Mouse (Mus musculus) urinary bladder, postnatal 4 days (tissue): ENCODE results near the gene Iars2.

ENCODE experiments used
- DNase-seq, 2 experiments: peaks; one replicate each; pipeline ENCODE4 v3.0.0; 2021 to 2022; ENCODE audit warnings: low spot score in 2 of 2

The Iars2 gene

DNA sequence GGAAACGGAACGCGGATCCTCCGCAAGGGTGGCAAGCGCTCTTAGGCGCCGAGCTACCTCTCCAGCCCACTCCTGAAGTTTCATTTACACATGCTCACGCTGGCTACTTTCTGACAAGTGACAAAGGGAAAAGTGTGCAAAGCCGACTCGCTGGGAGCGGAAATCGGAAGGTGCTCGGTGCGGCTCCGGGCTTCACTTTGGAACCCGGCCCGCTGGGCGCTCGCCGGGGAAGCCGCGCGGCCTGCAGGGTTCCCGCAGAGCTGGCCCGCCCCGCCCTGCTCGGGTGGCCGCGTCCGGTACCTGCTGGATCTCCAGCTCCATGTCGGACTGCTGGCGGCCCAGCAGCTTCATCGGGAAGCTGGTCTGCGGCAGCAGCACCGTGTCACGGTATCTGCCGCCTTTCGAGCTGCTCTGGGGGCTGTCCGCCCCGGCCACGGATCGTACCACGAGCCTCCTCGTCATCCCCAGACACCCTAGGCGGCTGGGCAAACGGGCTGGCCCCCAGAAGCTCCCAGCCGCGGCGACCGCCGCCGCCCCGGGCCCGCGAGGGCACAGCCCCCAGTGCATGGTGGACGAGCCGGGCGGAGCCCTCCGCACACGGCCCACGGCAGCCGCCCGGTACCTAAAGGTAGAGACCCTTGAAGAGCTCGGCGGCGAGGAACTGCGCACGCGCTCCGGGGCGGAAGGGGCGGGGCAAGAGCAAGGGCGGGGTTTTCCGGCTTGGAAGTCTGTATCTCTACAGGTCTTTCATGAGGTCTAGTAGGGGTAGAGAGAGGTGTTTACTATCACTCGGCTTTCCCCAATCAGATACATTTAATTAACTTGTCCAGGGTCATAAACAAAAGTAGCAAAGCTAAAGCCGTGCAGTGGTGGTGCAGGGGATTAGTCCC lies at the start of gene Iars2:
Gene Iars2, minus strand, starts transcription at position 676 of the 890 bp plus-strand sequence.
- peak; percentile 86 to 90 for DNase-seq

DNA sequence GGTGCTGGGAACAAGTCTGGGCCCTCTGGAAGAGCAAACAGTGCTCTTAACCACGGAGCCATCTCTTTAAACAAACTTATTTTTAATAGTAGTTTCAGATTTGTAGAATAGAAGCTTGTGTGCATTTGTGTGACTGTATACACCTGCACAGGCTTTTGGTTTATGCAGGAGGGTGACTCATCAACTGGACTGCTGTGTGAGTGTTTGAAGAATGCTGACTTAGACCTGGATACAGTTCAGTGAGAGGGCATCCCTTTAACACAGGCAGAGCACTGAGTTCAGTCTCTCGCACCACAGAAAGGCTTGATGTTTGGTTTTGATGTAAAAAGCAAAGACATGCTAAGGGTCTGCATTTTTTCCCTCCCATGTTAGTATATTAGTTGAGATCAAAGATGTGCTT lies 48.2 kb upstream of the Iars2 start:
- no peak for DNase-seq

DNA sequence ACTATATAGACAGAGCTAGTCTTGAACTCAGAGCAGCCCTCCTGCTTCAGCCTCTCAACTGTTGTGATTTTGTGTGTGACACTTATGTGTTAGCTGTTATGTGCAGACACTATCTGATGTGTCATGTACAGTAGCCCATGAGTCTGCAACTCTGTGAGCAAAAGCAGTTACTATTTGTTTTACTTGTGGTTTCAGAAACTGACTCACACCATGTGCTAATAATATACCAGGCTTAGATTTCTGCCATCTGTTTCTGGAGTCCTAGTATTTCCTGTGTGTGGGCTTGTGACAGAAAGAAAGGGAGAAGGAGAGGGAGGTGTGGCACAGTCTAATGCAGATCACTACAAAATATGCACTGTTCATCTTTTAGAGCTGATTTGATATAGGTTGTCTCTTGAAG lies 47.2 kb upstream of the Iars2 start:
- no peak for DNase-seq

DNA sequence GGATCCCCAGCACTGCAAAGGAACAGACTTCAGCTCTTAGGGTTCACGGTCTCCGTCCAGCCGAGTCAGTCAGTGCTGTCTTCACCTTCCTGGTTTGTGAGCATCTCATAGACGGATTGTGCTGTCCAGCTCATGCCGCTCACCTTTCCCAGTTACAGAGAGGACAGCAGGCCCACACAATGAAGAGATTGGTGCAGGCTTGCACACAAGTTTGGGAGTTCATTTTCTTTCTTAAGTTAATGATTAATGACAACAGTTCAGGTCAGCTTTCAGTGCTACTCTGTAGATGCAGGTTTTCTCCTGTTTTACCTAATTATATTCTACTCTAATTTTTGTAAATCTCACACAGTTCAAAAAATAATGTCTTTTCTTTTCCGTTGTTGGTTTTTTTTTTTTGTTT lies 40.8 kb upstream of the Iars2 start:
- no peak for DNase-seq

DNA sequence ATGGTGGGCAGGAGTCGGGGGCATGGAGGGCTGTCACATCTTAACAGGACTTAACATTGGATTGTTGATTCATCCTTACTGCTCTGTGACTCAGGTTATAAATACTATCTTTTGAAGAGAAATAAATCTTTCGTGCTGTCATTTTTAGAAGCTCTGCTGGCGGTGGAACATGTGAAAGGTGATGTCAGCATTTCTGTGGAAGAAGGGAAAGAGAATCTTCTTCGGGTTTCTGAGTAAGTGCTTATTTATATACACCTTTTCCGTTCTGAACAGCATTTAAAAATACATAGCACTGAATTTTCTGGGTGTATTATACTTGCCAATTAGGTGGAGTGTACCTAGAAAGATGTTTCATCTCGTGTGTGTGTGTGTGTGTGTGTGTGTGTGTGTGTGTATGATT lies 38.2 kb upstream of the Iars2 start:
- DNase-seq: no peak

DNA sequence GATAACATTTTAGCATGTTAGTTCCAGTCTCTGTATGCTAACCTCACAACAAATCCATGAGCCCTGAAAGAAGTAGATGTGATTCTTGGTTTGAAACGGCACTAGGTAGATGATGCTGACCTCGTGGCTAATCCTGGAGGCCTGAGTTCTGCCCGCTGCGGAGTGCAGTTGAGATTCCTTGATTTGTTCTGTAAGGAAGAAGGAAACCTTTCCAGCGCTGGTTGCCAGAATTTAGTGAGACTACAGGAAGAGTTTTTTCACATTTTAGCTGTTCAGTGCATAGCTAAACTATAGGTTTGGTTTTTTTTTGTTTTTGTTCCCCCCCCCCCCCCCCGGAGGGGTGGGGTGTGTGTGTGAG lies 35.0 kb upstream of the Iars2 start:
- no peak for DNase-seq

DNA sequence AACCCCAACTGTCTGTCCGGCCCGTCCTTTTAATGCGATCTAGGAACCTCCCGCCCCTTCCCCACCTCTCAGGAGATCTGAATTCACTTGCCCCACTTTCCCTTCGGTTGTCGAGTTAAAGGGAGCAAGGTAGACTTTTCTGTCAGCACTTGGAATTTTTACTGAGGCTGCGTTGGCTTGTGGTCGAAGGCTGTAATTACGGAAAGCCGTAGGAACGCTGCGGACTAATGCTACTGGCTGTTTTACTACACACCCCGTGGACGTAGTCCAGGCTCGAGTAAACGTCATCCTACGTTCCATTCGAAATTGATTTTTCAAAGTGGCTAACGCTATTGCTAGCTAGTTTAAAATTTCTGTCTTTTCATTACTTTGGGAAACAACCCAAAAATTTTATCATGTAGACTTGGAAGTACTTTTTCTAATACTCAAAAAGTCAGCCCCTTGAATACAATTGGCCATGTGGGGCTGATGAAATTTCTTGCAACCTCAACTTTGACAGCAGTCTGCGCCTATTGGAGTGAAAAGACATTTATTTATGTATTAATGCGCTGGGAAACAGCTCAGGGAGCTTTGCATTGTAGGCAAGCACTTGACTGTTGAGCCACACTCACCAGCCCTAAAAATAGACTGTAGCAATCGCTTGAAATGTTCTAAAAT lies 34.5 kb upstream of the Iars2 start:
- no peak for DNase-seq

DNA sequence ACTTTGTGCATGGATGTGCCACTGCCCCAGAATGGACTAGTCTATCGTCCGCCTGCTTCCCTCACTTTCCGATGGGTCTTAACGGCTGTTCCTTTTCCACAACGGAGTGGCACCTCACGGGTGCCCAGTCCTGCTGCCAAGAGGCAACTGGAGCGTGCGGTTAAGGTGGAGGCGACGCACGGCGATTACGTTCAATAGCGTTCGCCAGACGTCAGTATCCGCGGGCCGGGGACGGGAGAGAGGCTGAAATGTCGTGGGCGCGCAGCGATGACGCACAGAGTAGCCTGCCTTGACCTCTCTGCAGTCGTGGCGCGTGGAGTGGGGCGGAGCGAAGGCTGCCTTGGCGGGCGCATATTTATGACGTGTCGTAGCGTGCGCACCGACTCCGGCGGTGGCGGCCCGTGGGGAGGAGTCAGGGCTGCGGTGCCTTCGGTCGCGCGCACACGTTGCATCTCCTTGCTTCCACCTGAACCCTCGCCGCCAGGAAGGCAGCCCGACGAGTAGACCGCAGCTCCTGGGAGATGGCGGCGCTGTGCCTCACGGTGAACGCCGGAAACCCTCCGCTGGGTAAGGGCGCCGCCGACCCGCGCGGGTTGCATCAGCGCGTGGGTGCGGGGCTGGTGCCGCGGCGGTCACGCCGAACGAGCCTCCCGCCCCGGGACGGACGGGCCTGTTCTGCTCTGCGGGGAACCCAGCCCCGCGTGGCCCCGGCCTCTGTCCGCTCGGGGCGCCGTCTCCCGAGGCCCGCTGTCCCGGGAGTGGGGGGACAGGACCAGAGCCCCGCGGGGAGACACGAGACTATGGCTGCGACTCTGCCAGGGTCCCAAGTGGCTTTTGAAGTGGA lies 33.7 kb upstream of the Iars2 start, which contains the start of gene Eprs:
Gene Eprs, plus strand, starts transcription at position 368 of the 844 bp plus-strand sequence.
- DNase-seq: peak; percentile 98 to 99

DNA sequence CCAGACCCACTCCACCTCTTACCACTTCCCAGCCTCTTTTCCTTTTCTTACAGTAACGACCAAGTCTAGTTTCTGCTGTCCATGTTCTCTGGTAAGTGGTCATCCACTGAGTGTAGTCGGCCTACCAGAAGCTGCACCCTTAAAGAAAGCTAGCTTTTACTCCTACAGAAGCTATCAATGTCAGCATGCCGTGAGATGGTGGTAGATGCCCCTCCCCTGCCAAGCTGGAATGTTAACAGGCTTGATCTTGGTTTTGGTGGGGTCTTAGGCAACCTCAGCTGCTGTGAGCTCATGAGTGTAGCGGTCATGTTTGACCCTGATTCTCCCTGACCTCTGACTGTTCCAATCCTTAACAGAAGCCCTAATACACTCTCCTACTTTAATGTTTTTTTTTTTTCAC lies 29.0 kb upstream of the Iars2 start:
- no peak for DNase-seq

DNA sequence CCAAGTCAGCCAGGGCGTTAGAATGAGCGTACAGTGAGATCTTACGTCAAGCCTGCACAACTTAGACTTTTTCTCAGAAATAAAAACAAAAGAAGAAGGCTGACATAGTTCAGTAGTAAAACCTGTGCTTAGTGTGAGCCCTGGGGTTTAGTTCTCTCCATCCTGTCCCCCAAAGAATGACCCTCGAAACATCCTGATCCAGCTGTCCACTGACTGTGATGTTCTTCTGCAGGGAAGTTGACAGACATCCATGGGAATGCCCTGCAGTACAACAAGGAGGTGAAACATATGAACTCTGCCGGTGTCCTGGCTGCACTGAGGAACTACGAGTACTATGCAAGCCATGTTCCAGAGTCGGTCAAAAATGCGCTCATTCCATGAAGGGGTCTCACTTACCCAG lies 27.1 kb upstream of the Iars2 start:
- DNase-seq: no peak

DNA sequence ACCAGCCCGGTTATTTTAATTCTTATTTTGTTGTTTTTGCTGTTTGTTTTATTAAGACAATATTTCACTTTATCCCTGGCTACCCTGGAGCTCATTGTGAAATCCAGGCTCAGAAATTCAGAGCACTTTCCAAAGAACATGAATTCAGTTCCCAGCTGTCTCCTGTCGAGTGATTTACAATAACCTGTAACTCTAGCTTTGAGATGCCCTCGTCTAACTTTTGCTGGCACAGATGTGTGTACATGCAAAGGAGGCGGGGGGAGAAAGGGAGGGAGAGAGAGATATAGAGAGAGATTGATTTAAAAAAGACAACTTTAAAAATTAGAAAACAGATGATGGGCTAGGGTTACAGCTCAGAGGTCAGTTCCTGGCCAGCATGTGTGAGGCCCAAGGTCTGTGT lies 25.5 kb upstream of the Iars2 start:
- no peak for DNase-seq

DNA sequence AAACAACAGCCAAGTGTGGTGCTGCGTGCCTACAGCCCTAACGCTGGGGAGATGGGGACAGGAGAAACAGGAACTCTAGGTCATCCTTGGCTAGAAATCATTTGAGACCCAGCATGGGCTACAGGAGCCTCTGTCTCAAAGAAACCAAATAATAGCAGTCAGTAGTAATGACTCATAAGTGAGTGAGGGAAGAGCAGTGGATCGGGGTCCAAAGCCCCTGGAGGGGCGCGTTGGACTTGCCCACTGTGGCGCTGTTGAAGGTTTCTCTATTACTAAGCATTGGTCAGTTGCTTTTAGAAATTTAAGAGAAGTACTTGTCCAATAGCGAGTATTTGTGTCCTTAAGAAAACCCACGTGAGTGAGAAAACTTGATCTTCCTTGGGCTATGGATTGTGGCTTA lies 24.2 kb upstream of the Iars2 start:
- DNase-seq: no peak

DNA sequence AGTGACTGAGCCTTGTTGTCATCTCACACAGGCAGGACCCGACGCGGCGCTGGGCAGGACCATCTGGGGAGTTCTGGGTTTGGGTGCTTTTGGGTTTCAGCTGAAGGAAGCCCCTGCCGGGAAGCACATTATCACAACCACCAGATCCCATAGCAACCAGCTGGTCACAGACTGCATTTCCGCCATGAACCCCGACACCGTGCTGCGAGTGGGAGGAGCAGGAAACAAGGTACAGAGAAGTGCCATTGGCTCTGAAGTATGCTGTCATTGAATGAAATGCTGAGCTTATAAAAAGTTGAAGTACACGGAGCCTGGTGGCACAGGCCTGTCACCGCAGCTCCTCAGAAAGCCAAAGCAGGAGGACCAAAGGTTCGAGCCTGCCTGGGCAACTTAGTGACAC lies 23.0 kb upstream of the Iars2 start:
- DNase-seq: no peak

DNA sequence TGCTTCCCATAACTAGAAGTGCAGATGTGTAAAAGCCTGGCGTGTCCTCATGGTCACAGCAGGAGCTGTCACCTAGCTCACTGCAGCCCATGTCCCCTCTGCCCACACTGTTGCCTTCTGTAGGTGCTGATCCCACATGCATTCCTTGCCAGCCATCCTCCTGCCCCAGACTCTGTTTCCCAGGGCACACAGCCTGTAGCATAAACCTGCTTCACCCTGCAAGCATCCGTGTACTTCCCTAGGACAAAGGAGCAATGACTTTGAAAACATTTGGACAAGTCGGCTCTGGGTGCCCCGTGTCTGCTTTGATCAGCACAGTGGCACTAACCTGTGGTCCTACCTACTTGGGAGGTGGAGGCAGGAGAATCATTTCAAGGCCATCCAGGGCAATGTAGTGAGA lies 21.4 kb upstream of the Iars2 start:
- DNase-seq: no peak

DNA sequence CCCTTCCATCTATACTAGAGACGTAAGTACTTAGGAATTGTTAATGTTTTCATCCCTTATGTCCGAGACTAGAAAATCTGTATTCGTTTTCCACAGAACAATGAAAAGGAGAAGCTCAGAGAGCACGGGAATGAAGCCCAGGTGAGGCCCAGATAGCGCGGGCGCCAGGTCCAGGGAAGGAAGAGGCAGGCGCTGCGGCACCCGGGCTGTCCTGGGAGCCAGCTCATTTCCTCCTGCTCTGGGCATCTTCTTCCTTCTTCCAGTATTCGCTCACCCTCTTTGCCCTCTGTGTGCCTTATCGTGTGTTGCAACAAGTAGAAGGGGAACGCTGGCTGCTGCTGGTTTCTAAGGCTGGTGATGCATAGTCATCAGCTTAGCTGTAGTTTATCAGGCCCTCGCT lies 20.5 kb upstream of the Iars2 start:
- no peak for DNase-seq

DNA sequence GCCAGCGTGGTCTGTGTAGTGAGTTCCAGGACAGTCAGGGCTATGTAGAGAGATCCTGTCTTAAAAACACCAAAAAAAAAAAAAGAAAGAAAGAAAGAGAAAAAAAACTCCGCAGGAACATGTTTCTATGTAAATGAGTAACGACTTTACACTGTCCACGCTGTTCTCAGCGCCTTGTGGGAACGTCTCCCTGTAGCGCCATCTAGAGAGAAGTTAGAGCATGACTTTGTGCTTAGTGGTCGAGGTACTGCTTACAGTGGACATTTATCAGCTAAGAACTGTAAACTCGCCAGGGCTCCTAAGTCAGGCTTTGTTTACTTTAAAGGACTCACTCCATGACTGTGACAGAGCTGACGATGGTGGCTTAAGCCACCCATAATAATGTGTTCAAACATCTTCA lies 17.0 kb upstream of the Iars2 start:
- no peak for DNase-seq

DNA sequence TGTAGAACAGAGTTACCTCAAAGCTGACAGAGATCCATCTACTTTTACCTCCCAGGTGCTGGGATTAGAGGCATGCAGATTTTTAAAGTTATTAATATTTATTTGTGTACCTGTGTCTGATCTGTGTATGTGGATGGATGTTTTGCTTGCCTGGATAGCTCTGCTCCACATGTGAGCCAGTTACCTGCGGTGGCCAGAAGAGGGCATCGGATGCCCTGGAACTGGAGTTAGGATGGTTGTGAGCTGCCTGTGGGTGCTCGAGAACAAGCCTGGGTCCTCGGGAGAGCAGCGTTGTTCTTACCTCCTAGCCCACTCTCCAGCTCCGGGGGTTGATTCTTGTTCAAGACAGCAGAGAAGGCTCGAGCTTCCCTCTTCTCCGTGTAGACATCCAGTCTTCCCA lies 14.2 kb upstream of the Iars2 start:
- DNase-seq: no peak

DNA sequence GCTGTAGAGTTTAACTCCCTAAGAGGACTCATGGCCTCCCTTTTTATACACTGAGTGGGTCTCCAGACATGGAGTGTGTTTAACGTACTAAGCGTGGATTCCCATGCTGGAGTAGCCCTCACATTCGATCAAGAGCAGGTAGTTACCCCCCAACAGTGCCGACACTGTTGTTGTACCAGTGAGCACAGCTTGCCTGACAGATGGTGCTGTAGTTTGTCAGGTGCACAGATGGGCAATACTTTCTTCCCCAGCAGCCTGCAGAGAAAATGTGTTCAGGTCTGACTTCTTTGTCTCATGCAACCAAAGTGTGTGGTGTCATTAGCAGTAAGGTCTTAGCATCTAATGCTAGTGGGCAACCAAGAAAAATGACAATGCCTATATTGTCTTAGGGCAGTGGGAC lies 13.2 kb upstream of the Iars2 start:
- DNase-seq: no peak

DNA sequence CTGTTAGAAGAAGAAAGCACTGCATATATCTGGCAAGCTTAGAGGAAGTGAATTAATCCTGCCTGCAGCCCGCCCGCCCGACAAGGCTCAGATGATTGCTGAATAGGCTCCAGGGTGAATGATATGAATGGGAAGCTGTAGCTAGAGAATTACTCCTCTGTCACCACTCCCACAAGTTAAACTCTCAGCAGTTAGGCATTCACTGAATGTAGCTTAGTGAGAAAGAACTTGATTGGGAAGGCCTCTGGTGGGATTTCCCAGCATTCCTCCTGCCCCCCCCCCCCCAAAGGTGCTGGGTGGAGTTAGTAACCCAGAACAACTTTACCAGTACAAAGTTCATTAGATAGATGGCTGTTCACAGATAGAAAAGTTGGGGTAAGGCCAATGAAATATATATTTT lies 7.3 kb upstream of the Iars2 start:
- no peak for DNase-seq

DNA sequence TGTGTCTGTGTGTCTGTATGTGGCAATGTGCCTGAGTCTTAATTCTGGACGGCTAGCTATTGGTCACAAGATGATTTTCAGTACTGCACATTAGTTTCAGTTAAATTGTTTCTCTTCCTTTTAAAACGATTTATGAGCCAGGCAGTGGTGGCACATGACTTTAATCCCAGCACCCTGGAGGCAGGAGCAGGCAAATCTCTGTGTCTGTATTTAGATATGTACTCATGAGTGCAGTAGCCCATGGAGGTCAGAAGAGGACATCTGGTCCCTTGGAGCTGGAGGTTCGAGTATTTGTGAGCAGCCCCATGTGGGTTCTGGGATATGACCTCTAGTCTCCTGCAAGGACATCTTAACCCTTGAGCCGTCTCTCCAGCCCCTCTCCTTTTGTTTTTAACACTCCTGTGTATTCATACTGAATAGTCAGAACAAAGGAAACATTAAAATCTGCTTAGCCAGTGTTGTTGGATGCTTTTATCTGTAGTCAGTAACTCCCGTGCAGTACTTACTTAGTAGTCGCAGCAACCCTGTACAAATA lies 6.1 kb upstream of the Iars2 start:
- no peak for DNase-seq

DNA sequence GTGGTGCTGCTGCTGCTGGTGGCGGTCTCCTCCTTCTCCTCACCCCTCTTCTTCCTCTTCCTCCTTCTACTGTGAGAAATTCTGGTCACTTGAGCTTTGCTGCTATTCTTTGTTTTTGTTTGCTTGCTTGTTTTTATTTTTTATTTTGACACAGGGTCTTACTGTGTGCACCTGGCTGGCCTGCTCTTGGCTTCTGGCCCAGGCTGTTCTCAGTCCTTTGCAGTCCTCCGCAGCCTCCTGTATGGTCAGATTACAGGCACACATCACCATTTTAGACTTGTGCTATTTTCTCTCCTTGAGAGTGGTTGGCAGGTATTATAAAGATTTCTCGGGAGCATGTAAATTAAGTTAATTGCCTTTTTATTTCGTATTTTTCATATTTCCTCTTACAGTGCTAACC lies 4.9 kb upstream of the Iars2 start:
- no peak for DNase-seq

DNA sequence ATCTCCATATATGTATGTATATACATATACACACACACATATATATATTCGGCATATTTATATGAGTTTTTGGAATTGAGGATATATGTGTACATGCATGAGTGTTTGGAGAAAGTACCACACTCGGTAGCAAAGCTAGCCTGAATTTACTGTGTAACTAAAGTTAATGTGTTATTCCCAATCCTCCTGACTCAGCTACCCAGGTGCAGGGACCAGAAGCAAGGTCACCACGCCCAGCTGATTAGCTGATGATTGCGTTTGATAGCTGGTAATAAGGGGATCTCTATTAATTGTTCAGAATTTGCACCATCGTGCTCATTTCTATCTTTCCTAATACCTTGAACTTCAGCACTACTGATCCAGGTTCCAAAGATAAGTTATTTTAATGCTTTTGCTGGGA lies 4.5 kb upstream of the Iars2 start:
- DNase-seq: no peak
